Mouse (Mus musculus) G1E (cell line): ENCODE measurements around the gene Proca1. TPM values are rescaled to one million over a fixed set of nuclear protein-coding genes. Genes with fewer than 3 reads are reported as not detected.

Experiments used
- ATAC-seq: 2 replicates; pipeline ENCODE4 v1.8.0; 2016; ENCODE audit warnings: mild to moderate bottlenecking; ENCODE audit not compliant: insufficient number of reproducible peaks, poor library complexity, low FRiP score, severe bottlenecking; ENCODE audit errors: extremely low read depth
- DNase-seq: peaks from one replicate; pipeline ENCODE4 v3.0.0; 2012; ENCODE audit warnings: low spot score
- H3K27me3 ChIP-seq: 2 replicates; pipeline ENCODE4 v1.6.1; 2012; ENCODE audit warnings: mild to moderate bottlenecking, low read length, inconsistent platforms; ENCODE audit not compliant: insufficient read depth
- H3K36me3 ChIP-seq: replicated peaks from 2 replicates; pipeline ENCODE3; 2012; ENCODE audit warnings: mild to moderate bottlenecking, inconsistent platforms
- H3K4me1 ChIP-seq: 2 replicates; pipeline ENCODE4 v1.6.1; 2012; ENCODE audit warnings: low read depth, low read length, inconsistent platforms, mixed read lengths; ENCODE audit not compliant: insufficient read depth
- H3K4me3 ChIP-seq: 2 replicates; pipeline ENCODE4 v1.5.1; 2012; ENCODE audit warnings: low read depth, mild to moderate bottlenecking, inconsistent platforms, low read length, moderate library complexity, mixed read lengths
- H3K9me3 ChIP-seq: replicated peaks from 2 replicates; pipeline ENCODE4 v1.6.1; 2012; ENCODE audit warnings: inconsistent platforms
- CTCF ChIP-seq: IDR thresholded peaks from 2 replicates; pipeline ENCODE4 v1.5.1; 2012; ENCODE audit warnings: low read depth, low read length, inconsistent platforms, mixed read lengths
- GATA1 ChIP-seq: IDR thresholded peaks from 2 replicates; pipeline ENCODE4 v1.6.1; 2012; ENCODE audit warnings: borderline replicate concordance, low read length, inconsistent platforms, mixed read lengths
- GATA2 ChIP-seq: IDR thresholded peaks from 2 replicates; pipeline ENCODE4 v1.6.1; 2012; ENCODE audit warnings: low read depth, low read length, inconsistent platforms, borderline replicate concordance
- POLR2AphosphoS5 ChIP-seq: IDR thresholded peaks from 2 replicates; pipeline ENCODE4 v1.6.1; 2012; ENCODE audit warnings: low read depth, low read length, inconsistent platforms; ENCODE audit not compliant: insufficient replicate concordance
- TAL1 ChIP-seq: conservative IDR thresholded peaks from 2 replicates; pipeline ENCODE4 v1.6.1; 2012; ENCODE audit warnings: low read depth, low read length, inconsistent platforms, mixed read lengths
- polyA plus RNA-seq: library from polyadenylated mRNA; stranded (reverse); fragments of >175 nt; gene quantifications from 2 replicates; pipeline ENCODE4 v1.2.3, GENCODE M21; 2012
- total RNA-seq, 2 experiments: library from RNA; stranded (forward) in 1 of 2; stranded (reverse) in 1 of 2; fragments of 200-1000 nt in 1 of 2; fragments of >200 nt in 1 of 2; fragmentation: Nextera tagmentation in 1 of 2; gene quantifications; 2 replicates each; pipeline ENCODE4 v1.2.3; 2014 to 2017

Gene Proca1
- total and polyA plus RNA-seq, 3 experiments: 0.22 TPM; not detected in 2

- peaks cover 40% of the 10 kb centered on the region for H3K36me3 ChIP-seq
- no peak overlapping the region for H3K4me3 ChIP-seq
- ATAC-seq (no peak), DNase-seq (no peak)
- H3K4me1 ChIP-seq: peaks cover 80% of the 10 kb centered on the region
- 0 out of 2 replicates have a peak, but pooled peaks cover 2% of the 10 kb centered on the region for H3K9me3 ChIP-seq
- H3K27me3 ChIP-seq: no peaks in the 10 kb centered on the region
- no peak for TF ChIP-seq GATA2
- TF ChIP-seq TAL1: no peak
- no peak for TF ChIP-seq CTCF
- TF ChIP-seq GATA1: no peak
- TF ChIP-seq POLR2AphosphoS5: no peak
Observed at GRCm38 (mm10) chr11:78174506-78174905, 18.7 kb upstream of the Proca1 start.

DNA sequence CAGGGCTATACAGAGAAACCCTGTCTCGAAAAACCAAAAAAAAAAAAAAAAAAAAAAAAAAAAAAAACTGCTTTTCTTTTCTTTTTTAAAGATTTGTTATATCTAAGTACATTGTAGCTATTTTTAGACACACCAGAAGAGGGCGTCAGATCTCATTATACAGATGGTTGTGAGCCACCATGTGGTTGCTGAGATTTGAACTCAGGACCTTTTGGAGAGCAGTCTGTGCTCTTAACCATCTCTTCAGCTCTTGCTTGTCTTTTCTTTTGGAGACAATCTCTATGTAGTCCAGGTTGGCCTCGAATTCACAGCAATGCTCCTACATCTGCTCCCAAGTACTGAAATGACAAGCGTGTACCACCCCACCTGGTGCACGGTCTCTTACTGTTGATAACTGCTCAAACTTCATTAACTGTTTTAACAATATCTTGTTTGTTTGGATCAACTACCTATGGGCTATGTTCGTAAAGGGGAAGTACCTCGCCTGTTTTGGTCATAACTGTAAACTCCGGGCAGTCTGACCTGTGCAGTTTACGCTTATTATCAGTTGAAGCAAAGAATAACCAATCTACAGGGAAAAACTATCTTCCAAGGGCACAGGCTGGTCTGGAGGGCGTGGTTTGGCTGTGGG, 17.3 kb upstream of the Proca1 start:
- peaks cover 47% of the 10 kb centered on the region for H3K36me3 ChIP-seq
- DNase-seq: no peak
- H3K9me3 ChIP-seq: 0 out of 2 replicates have a peak, but pooled peaks cover 2% of the 10 kb centered on the region
- peaks cover 81% of the 10 kb centered on the region for H3K4me1 ChIP-seq
- peak overlapping the region; percentile 89 for H3K4me3 ChIP-seq
- H3K27me3 ChIP-seq: no peaks in the 10 kb centered on the region
- TF ChIP-seq POLR2AphosphoS5 (no peak), CTCF (no peak), GATA2 (no peak)
- no peak; the same call in 1 of the 2 replicates for ATAC-seq

- TF ChIP-seq GATA2 (no peak), POLR2AphosphoS5 (no peak), TAL1 (no peak), CTCF (no peak), GATA1 (no peak)
- Histone ChIP-seq H3K9me3 (no peaks in the 10 kb centered on the region), H3K27me3 (no peaks in the 10 kb centered on the region), H3K36me3 (peaks cover 48% of the 10 kb centered on the region), H3K4me1 (peaks cover 81% of the 10 kb centered on the region), H3K4me3 (peak within 1 kb of the TSS; percentile 89)
- ATAC-seq (peak; percentile 68), DNase-seq (peak; percentile 93)
Observed at GRCm38 (mm10) chr11:78176402-78176862, 16.8 kb upstream of the Proca1 start, which contains the start of the genes Nek8 and Tlcd1. TSS of gene Nek8 (minus strand) at chr11:78176675. TSS of gene Tlcd1 (plus strand) at chr11:78176711.

GRCm38 (mm10) chr11:78176905-78177331, 16.3 kb upstream of the Proca1 start:
- no peak for TF ChIP-seq GATA2
- no peak for TF ChIP-seq CTCF
- TF ChIP-seq TAL1: no peak
- TF ChIP-seq POLR2AphosphoS5: no peak
- TF ChIP-seq GATA1: no peak
- Histone ChIP-seq H3K4me1 (peaks cover 81% of the 10 kb centered on the region), H3K4me3 (peak overlapping the region; percentile 89), H3K36me3 (peaks cover 49% of the 10 kb centered on the region), H3K9me3 (no peaks in the 10 kb centered on the region), H3K27me3 (no peaks in the 10 kb centered on the region)
- no peak for ATAC-seq
- DNase-seq: no peak

DNA sequence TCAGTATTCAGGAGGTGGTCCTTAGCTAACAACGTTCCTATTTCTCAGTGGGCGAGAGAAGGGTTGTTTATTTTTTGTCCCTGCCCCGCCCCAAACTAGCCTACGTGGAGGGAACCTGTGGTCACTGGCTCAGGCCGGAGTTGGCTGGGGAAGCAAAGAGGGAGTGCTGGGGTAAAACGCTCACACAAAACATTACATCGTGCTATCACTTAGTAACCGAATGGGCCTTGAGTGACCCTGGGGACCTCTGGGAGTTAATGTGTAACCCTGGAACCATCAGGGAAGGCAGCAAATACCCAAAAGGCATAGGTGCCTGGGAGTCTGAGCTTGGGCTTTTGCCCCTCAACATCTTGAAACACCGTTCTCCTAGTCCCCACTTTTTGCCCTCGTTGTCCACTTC, 15.8 kb upstream of the Proca1 start:
- ATAC-seq: no peak
- peaks cover 49% of the 10 kb centered on the region for H3K36me3 ChIP-seq
- H3K4me1 ChIP-seq: peaks cover 76% of the 10 kb centered on the region
- TF ChIP-seq CTCF (no peak), TAL1 (no peak), GATA1 (no peak), GATA2 (no peak), POLR2AphosphoS5 (peak; percentile 52; the same call in 1 of the 2 replicates)
- H3K27me3 ChIP-seq: no peaks in the 10 kb centered on the region
- DNase-seq: no peak
- H3K9me3 ChIP-seq: no peaks in the 10 kb centered on the region
- H3K4me3 ChIP-seq: peak overlapping the region; percentile 89

- no peaks in the 10 kb centered on the region for H3K27me3 ChIP-seq
- peaks cover 45% of the 10 kb centered on the region for H3K36me3 ChIP-seq
- DNase-seq (peak; percentile 87), ATAC-seq (peak; percentile 42; the same call in 1 of the 2 replicates)
- TF ChIP-seq CTCF: peak; percentile 92
- TF ChIP-seq POLR2AphosphoS5: peak; percentile 73; the same call in 1 of the 2 replicates
- no peak for TF ChIP-seq GATA2
- H3K4me3 ChIP-seq: peak overlapping the region; percentile 89
- no peaks in the 10 kb centered on the region for H3K9me3 ChIP-seq
- H3K4me1 ChIP-seq: peaks cover 70% of the 10 kb centered on the region
Observed at GRCm38 (mm10) chr11:78177903-78178858, 15.0 kb upstream of the Proca1 start.
